Mouse (Mus musculus) intestine, postnatal 0 days (tissue): Measurements from ENCODE around the gene Nob1. TPM values are rescaled to one million over a fixed set of nuclear protein-coding genes. Genes with fewer than 3 reads are reported as not detected.

Experiments
- ATAC-seq: fragments of 200-750 bp; cut with Nextera tagmentation; 2 replicates; pipeline ENCODE4 v1.8.0; 2017; ENCODE audit warnings: mild to moderate bottlenecking, moderate TSS enrichment, moderate library complexity
- H3K27ac ChIP-seq: fragments of 300-500 bp; sonication (generic); 2 replicates; pipeline ENCODE4 v1.5.1; 2014; ENCODE audit warnings: mild to moderate bottlenecking, low read depth, low read length, moderate library complexity
- H3K27me3 ChIP-seq: fragments of 300-500 bp; sonication (generic); replicated peaks from 2 replicates; pipeline ENCODE4 v1.6.1; 2014; ENCODE audit warnings: low read length, mixed read lengths; ENCODE audit not compliant: control insufficient read depth, insufficient read depth
- H3K36me3 ChIP-seq: fragments of 300-500 bp; sonication (generic); 2 replicates; pipeline ENCODE4 v1.6.1; 2014; ENCODE audit warnings: mild to moderate bottlenecking, moderate library complexity; ENCODE audit not compliant: control insufficient read depth, insufficient read depth
- H3K4me1 ChIP-seq: fragments of 300-500 bp; sonication (generic); replicated peaks from 2 replicates; pipeline ENCODE4 v1.6.1; 2014; ENCODE audit warnings: antibody characterized with exemption, low read length, mixed read lengths; ENCODE audit not compliant: control insufficient read depth, insufficient read depth
- H3K4me2 ChIP-seq: fragments of 300-500 bp; sonication (generic); replicated peaks from 2 replicates; pipeline ENCODE4 v1.6.1; 2014; ENCODE audit warnings: low read depth, mild to moderate bottlenecking, moderate library complexity
- H3K4me3 ChIP-seq: fragments of 300-500 bp; sonication (generic); 2 replicates; pipeline ENCODE4 v1.5.1; 2014; ENCODE audit warnings: low read depth, low read length
- H3K9ac ChIP-seq: fragments of 300-500 bp; sonication (generic); 2 replicates; pipeline ENCODE4 v1.6.1; 2014; ENCODE audit warnings: mild to moderate bottlenecking, low read depth, low read length
- H3K9me3 ChIP-seq: fragments of 300-500 bp; sonication (generic); 2 replicates; pipeline ENCODE4 v1.6.1; 2016; ENCODE audit warnings: mixed run types; ENCODE audit not compliant: control insufficient read depth
- CTCF ChIP-seq: sonication (generic); IDR thresholded peaks from 2 replicates; pipeline ENCODE4 v1.5.1; 2016; ENCODE audit warnings: low read depth, mild to moderate bottlenecking, control low read depth, antibody characterized with exemption, moderate library complexity
- WGBS: fragments of 180-500 bp; shearing (Covaris S2); extraction: QIAGEN DNeasy Blood & Tissue Kit; methylation state at CpG from one replicate; pipeline ENCODE4 v1.1.7; 2014; 5-methylcytosine and 5-hydroxymethylcytosine counted together
- polyA plus RNA-seq: library from polyadenylated mRNA; unstranded; fragments of >200 nt; fragmentation: Nextera tagmentation; extraction: Ambion mirVana; gene quantifications from 2 replicates; pipeline ENCODE4 v1.2.1, GENCODE M21; 2015

The Nob1 gene
- polyA plus RNA-seq, 1 experiment from 2014 or later, result 22.3 TPM

GRCm38 (mm10) chr8:107451414-107452066, 26.7 kb upstream of the Nob1 start:
- no peak overlapping the region for H3K27ac ChIP-seq
- 87% methylated on average over 13 of the region's 13 CpGs for WGBS
- ATAC-seq, result no peak
- H3K4me1 ChIP-seq, result no peaks in the 10 kb centered on the region
- H3K4me3 ChIP-seq, result no peak overlapping the region
- no peak for TF ChIP-seq CTCF
- no peaks in the 10 kb centered on the region for H3K9me3 ChIP-seq
- H3K36me3 ChIP-seq, result peaks cover 16% of the 10 kb centered on the region; the same call in 1 of the 2 replicates
- H3K9ac ChIP-seq, result no peak overlapping the region
- no peaks in the 10 kb centered on the region for H3K27me3 ChIP-seq
- no peak overlapping the region for H3K4me2 ChIP-seq

GRCm38 (mm10) chr8:107449655-107450054, 24.8 kb upstream of the Nob1 start:
- H3K4me2 ChIP-seq, result no peak overlapping the region
- no peaks in the 10 kb centered on the region for H3K4me1 ChIP-seq
- H3K36me3 ChIP-seq, result peaks cover 16% of the 10 kb centered on the region; the same call in 1 of the 2 replicates
- no peak overlapping the region for H3K4me3 ChIP-seq
- H3K9ac ChIP-seq, result no peak overlapping the region
- no peak overlapping the region; the same call in 1 of the 2 replicates for H3K27ac ChIP-seq
- H3K27me3 ChIP-seq, result no peaks in the 10 kb centered on the region
- 54% methylated on average over 6 of the region's 6 CpGs for WGBS
- no peak for TF ChIP-seq CTCF
- ATAC-seq, result no peak
- H3K9me3 ChIP-seq, result no peaks in the 10 kb centered on the region

GRCm38 (mm10) chr8:107449130-107449529, 24.3 kb upstream of the Nob1 start:
- no peak overlapping the region for H3K4me3 ChIP-seq
- no peak overlapping the region for H3K9ac ChIP-seq
- H3K36me3 ChIP-seq, result peaks cover 16% of the 10 kb centered on the region; the same call in 1 of the 2 replicates
- no peaks in the 10 kb centered on the region for H3K4me1 ChIP-seq
- H3K9me3 ChIP-seq, result no peaks in the 10 kb centered on the region
- peak overlapping the region; percentile 9; the same call in 1 of the 2 replicates for H3K27ac ChIP-seq
- H3K4me2 ChIP-seq, result peak overlapping the region; percentile 37
- ATAC-seq, result peak; percentile 61
- 43% methylated on average over 8 of the region's 8 CpGs for WGBS
- TF ChIP-seq CTCF, result no peak
- no peaks in the 10 kb centered on the region for H3K27me3 ChIP-seq

GRCm38 (mm10) chr8:107448382-107448889, 23.6 kb upstream of the Nob1 start:
- Histone ChIP-seq H3K36me3 (peaks cover 10% of the 10 kb centered on the region; the same call in 1 of the 2 replicates), H3K27me3 (no peaks in the 10 kb centered on the region), H3K4me2 (peak overlapping the region; percentile 37), H3K4me1 (no peaks in the 10 kb centered on the region), H3K9me3 (no peaks in the 10 kb centered on the region), H3K9ac (no peak overlapping the region), H3K4me3 (no peak overlapping the region), H3K27ac (0 out of 2 replicates have a peak overlapping the region, but pooled peaks have one; percentile 9)
- ATAC-seq, result no peak
- TF ChIP-seq CTCF, result no peak
- 72% methylated on average over 4 of the region's 4 CpGs for WGBS

GRCm38 (mm10) chr8:107447713-107448112, 22.9 kb upstream of the Nob1 start:
- Histone ChIP-seq H3K4me3 (no peak overlapping the region), H3K27ac (no peak overlapping the region), H3K9me3 (no peaks in the 10 kb centered on the region), H3K27me3 (no peaks in the 10 kb centered on the region), H3K4me1 (no peaks in the 10 kb centered on the region), H3K4me2 (peak overlapping the region; percentile 37; the same call in 1 of the 2 replicates), H3K36me3 (0 out of 2 replicates have a peak, but pooled peaks cover 6% of the 10 kb centered on the region), H3K9ac (no peak overlapping the region)
- TF ChIP-seq CTCF, result no peak
- ATAC-seq, result no peak

GRCm38 (mm10) chr8:107444626-107445025, 19.8 kb upstream of the Nob1 start:
- TF ChIP-seq CTCF, result no peak
- H3K4me2 ChIP-seq, result no peak overlapping the region
- 73% methylated on average over 3 of the region's 3 CpGs for WGBS
- H3K4me1 ChIP-seq, result no peaks in the 10 kb centered on the region
- no peaks in the 10 kb centered on the region for H3K9me3 ChIP-seq
- H3K4me3 ChIP-seq, result no peak overlapping the region
- H3K9ac ChIP-seq, result no peak overlapping the region
- H3K36me3 ChIP-seq, result no peaks in the 10 kb centered on the region
- H3K27ac ChIP-seq, result no peak overlapping the region; the same call in 1 of the 2 replicates
- ATAC-seq, result no peak
- H3K27me3 ChIP-seq, result no peaks in the 10 kb centered on the region
